Mouse (Mus musculus): ENCODE data around the gene Elmsan1. TPM values are rescaled to one million over a fixed set of nuclear protein-coding genes. Genes with fewer than 3 reads are reported as not detected.

Elmsan1 gene
- polyA plus RNA-seq, 1 experiment from 2014 or later = 4.3 TPM

- Histone ChIP-seq H3K9ac (replicated peaks) (no peak overlapping the region), H3K9me3 (no peaks in the 10 kb centered on the region), H3K4me3 (no peak overlapping the region), H3K27ac (replicated peaks) (no peak overlapping the region), H3K27me3 (no peaks in the 10 kb centered on the region), H3K36me3 (no peaks in the 10 kb centered on the region; the same call in 1 of the 2 replicates), H3K4me2 (replicated peaks) (no peak overlapping the region), H3K4me1 (peaks cover 22% of the 10 kb centered on the region)
- 59% methylated on average over 15 of the region's 15 CpGs for WGBS
- no peak for ATAC-seq (replicated peaks)
Observed at GRCm38 (mm10) chr12:84149971-84150370, 68.7 kb downstream of the Elmsan1 start.

- Histone ChIP-seq H3K9ac (replicated peaks) (peak overlapping the region; percentile 73), H3K9me3 (no peaks in the 10 kb centered on the region), H3K4me1 (peaks cover 22% of the 10 kb centered on the region), H3K27ac (replicated peaks) (peak overlapping the region; percentile 84), H3K4me2 (replicated peaks) (peak overlapping the region; percentile 91), H3K36me3 (no peaks in the 10 kb centered on the region; the same call in 1 of the 2 replicates), H3K27me3 (no peaks in the 10 kb centered on the region), H3K4me3 (peak overlapping the region; percentile 85)
- WGBS = under 1% methylated on average over 10 of the region's 10 CpGs
- ATAC-seq (replicated peaks) = peak; percentile 31
Observed at GRCm38 (mm10) chr12:84148622-84149012, 70.1 kb downstream of the Elmsan1 start.

GRCm38 (mm10) chr12:84147954-84148621, 70.6 kb downstream of the Elmsan1 start, which contains the start of gene Pnma1:
Gene Pnma1, minus strand, starts transcription at chr12:84148489.
- peak; percentile 98 for ATAC-seq (replicated peaks)

GRCm38 (mm10) chr12:84142281-84143050, 76.2 kb downstream of the Elmsan1 start:
- WGBS = 64% methylated on average over 14 of the region's 14 CpGs
- Histone ChIP-seq H3K4me2 (replicated peaks) (no peak overlapping the region), H3K9ac (replicated peaks) (no peak overlapping the region), H3K4me1 (peaks cover 9% of the 10 kb centered on the region), H3K27ac (replicated peaks) (no peak overlapping the region), H3K27me3 (no peaks in the 10 kb centered on the region), H3K4me3 (no peak overlapping the region), H3K36me3 (0 out of 2 replicates have a peak, but pooled peaks cover 5% of the 10 kb centered on the region), H3K9me3 (no peaks in the 10 kb centered on the region)
- no peak for ATAC-seq (replicated peaks)

More at GRCm38 (mm10) chr12:84147954-84148621, 70.6 kb downstream of the Elmsan1 start, which contains the start of gene Pnma1:
- Histone ChIP-seq H3K4me2 (replicated peaks) (peak within 1 kb of the TSS; percentile 91), H3K4me1 (peaks cover 22% of the 10 kb centered on the region), H3K27ac (replicated peaks) (peak within 1 kb of the TSS; percentile 84), H3K27me3 (no peaks in the 10 kb centered on the region), H3K4me3 (peak within 1 kb of the TSS; percentile 85), H3K9me3 (no peaks in the 10 kb centered on the region), H3K36me3 (no peaks in the 10 kb centered on the region), H3K9ac (replicated peaks) (peak within 1 kb of the TSS; percentile 73)
- WGBS = 1% methylated on average over 50 of the region's 50 CpGs

- no peak for ATAC-seq (replicated peaks)
- Histone ChIP-seq H3K4me3 (no peak overlapping the region), H3K27me3 (no peaks in the 10 kb centered on the region), H3K4me2 (replicated peaks) (no peak overlapping the region), H3K36me3 (peaks cover 10% of the 10 kb centered on the region; the same call in 1 of the 2 replicates), H3K9ac (replicated peaks) (no peak overlapping the region), H3K4me1 (no peaks in the 10 kb centered on the region), H3K9me3 (no peaks in the 10 kb centered on the region), H3K27ac (replicated peaks) (no peak overlapping the region)
- 93% methylated on average over 4 of the region's 4 CpGs for WGBS
Observed at GRCm38 (mm10) chr12:84141271-84141670, 77.4 kb downstream of the Elmsan1 start.

- H3K27me3 ChIP-seq = no peaks in the 10 kb centered on the region
- peaks cover 18% of the 10 kb centered on the region for H3K36me3 ChIP-seq
- H3K4me3 ChIP-seq = no peak overlapping the region
- no peak overlapping the region for H3K9ac ChIP-seq (replicated peaks)
- no peak overlapping the region for H3K4me2 ChIP-seq (replicated peaks)
- 76% methylated on average over 4 of the region's 4 CpGs for WGBS
- no peaks in the 10 kb centered on the region for H3K9me3 ChIP-seq
- no peak for ATAC-seq (replicated peaks)
- no peaks in the 10 kb centered on the region for H3K4me1 ChIP-seq
- H3K27ac ChIP-seq (replicated peaks) = no peak overlapping the region
Observed at GRCm38 (mm10) chr12:84140135-84140534, 78.5 kb downstream of the Elmsan1 start.

GRCm38 (mm10) chr12:84137131-84137530, 81.5 kb downstream of the Elmsan1 start:
- no peak overlapping the region for H3K9ac ChIP-seq (replicated peaks)
- peaks cover 20% of the 10 kb centered on the region for H3K36me3 ChIP-seq
- no peaks in the 10 kb centered on the region for H3K27me3 ChIP-seq
- H3K9me3 ChIP-seq = no peaks in the 10 kb centered on the region
- no peaks in the 10 kb centered on the region for H3K4me1 ChIP-seq
- no peak overlapping the region for H3K4me2 ChIP-seq (replicated peaks)
- 96% methylated on average over 7 of the region's 7 CpGs for WGBS
- H3K27ac ChIP-seq (replicated peaks) = no peak overlapping the region
- no peak overlapping the region for H3K4me3 ChIP-seq
- no peak for ATAC-seq (replicated peaks)

GRCm38 (mm10) chr12:84132265-84132664, 86.4 kb downstream of the Elmsan1 start:
- H3K27ac ChIP-seq (replicated peaks) = no peak overlapping the region
- no peaks in the 10 kb centered on the region for H3K9me3 ChIP-seq
- no peak overlapping the region for H3K4me3 ChIP-seq
- peaks cover 34% of the 10 kb centered on the region for H3K36me3 ChIP-seq
- H3K9ac ChIP-seq (replicated peaks) = no peak overlapping the region
- no peaks in the 10 kb centered on the region for H3K27me3 ChIP-seq
- WGBS = 69% methylated on average over 3 of the region's 3 CpGs
- no peaks in the 10 kb centered on the region for H3K4me1 ChIP-seq
- ATAC-seq (replicated peaks) = no peak
- no peak overlapping the region for H3K4me2 ChIP-seq (replicated peaks)

- Histone ChIP-seq H3K4me2 (replicated peaks) (no peak overlapping the region), H3K4me3 (no peak overlapping the region), H3K27me3 (no peaks in the 10 kb centered on the region), H3K9ac (replicated peaks) (no peak overlapping the region), H3K9me3 (no peaks in the 10 kb centered on the region), H3K4me1 (no peaks in the 10 kb centered on the region), H3K36me3 (peaks cover 20% of the 10 kb centered on the region), H3K27ac (replicated peaks) (no peak overlapping the region)
- WGBS = 96% methylated on average over 8 of the region's 8 CpGs
- no peak for ATAC-seq (replicated peaks)
Observed at GRCm38 (mm10) chr12:84129931-84130330, 88.8 kb downstream of the Elmsan1 start.

GRCm38 (mm10) chr12:84128576-84128975, 90.1 kb downstream of the Elmsan1 start:
- no peak overlapping the region for H3K9ac ChIP-seq (replicated peaks)
- WGBS = 88% methylated on average over 6 of the region's 6 CpGs
- no peak for ATAC-seq (replicated peaks)
- no peaks in the 10 kb centered on the region for H3K4me1 ChIP-seq
- no peaks in the 10 kb centered on the region for H3K27me3 ChIP-seq
- no peaks in the 10 kb centered on the region for H3K9me3 ChIP-seq
- H3K4me3 ChIP-seq = no peak overlapping the region
- H3K4me2 ChIP-seq (replicated peaks) = no peak overlapping the region
- H3K36me3 ChIP-seq = peaks cover 20% of the 10 kb centered on the region
- H3K27ac ChIP-seq (replicated peaks) = no peak overlapping the region

GRCm38 (mm10) chr12:84126899-84127298, 91.8 kb downstream of the Elmsan1 start:
- ATAC-seq (replicated peaks) = no peak
- no peak overlapping the region for H3K4me2 ChIP-seq (replicated peaks)
- 90% methylated on average over 2 of the region's 2 CpGs for WGBS
- no peaks in the 10 kb centered on the region for H3K27me3 ChIP-seq
- H3K36me3 ChIP-seq = peaks cover 16% of the 10 kb centered on the region
- H3K27ac ChIP-seq (replicated peaks) = no peak overlapping the region
- H3K9me3 ChIP-seq = no peaks in the 10 kb centered on the region
- no peaks in the 10 kb centered on the region for H3K4me1 ChIP-seq
- no peak overlapping the region for H3K4me3 ChIP-seq
- no peak overlapping the region for H3K9ac ChIP-seq (replicated peaks)

GRCm38 (mm10) chr12:84125892-84126291, 92.8 kb downstream of the Elmsan1 start:
- no peak overlapping the region for H3K27ac ChIP-seq (replicated peaks)
- no peaks in the 10 kb centered on the region for H3K4me1 ChIP-seq
- no peak for ATAC-seq (replicated peaks)
- 89% methylated on average over 12 of the region's 12 CpGs for WGBS
- no peak overlapping the region for H3K9ac ChIP-seq (replicated peaks)
- H3K9me3 ChIP-seq = no peaks in the 10 kb centered on the region
- no peaks in the 10 kb centered on the region for H3K27me3 ChIP-seq
- H3K36me3 ChIP-seq = peaks cover 13% of the 10 kb centered on the region
- no peak overlapping the region for H3K4me3 ChIP-seq
- H3K4me2 ChIP-seq (replicated peaks) = no peak overlapping the region
